Mouse (Mus musculus): ENCODE measurements around the gene Myo9a. TPM values are rescaled to one million over a fixed set of nuclear protein-coding genes. Genes with fewer than 3 reads are reported as not detected.
"Not testable (repeated sequence)": the region's sequence is repeated elsewhere in the genome, so short reads cannot be mapped to it uniquely, and the experiment has no call there.

The Myo9a gene
- total RNA-seq, 2 experiments from 2014 or later = 11.2 to 26.4 TPM

- no peak for ATAC-seq (replicated peaks; ENCODE audit: poor library complexity, severe bottlenecking)
Observed at GRCm38 (mm10) chr9:59749581-59750265, 973 bp upstream of the Myo9a start.

- ATAC-seq (replicated peaks; ENCODE audit: poor library complexity, severe bottlenecking) = peak; percentile 70
Observed at GRCm38 (mm10) chr9:59751066-59751581, 428 bp downstream of the Myo9a start.

GRCm38 (mm10) chr9:59751966-59752365 lies 1.3 kb downstream of the Myo9a start:
- no peak for ATAC-seq (replicated peaks; ENCODE audit: poor library complexity, severe bottlenecking)

DNA sequence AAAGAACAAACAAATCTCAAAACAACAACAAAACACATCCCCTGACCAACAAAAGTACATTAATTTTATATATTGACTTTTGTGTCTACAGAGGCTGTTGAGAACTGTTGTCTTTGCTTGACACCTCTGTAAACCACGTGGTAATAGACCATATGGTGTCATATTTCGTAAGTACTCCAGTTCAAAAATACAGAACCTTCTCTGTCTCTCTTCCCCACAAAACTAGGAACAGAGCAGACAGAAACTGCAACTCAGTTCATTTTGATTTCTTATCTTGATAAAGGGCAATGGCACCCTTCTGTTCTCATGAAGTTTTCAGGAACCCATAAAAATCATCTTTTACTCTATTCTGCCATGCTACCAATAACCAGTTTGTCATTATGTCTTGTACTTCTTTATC lies 4.5 kb downstream of the Myo9a start:
- ATAC-seq (replicated peaks; ENCODE audit: poor library complexity, severe bottlenecking) = peak; percentile 34

DNA sequence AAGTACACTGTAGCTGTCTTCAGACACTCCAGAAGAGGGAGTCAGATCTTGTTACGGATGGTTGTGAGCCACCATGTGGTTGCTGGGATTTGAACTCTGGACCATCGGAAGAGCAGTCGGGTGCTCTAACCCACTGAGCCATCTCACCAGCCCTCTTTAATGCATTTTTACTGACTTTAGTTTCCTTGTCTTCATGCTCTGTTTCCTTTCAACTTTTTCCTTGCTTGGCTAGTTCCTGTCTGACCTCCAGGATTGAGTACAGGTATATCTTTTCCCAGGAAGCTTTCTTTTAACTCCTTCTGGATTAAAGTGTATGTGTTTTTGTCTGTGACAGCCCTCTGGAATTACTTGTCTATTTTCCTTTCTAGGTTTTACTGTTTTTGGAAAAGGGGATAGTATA lies 6.3 kb downstream of the Myo9a start:
- not testable (repeated sequence) for ATAC-seq (replicated peaks; ENCODE audit: poor library complexity, severe bottlenecking)

DNA sequence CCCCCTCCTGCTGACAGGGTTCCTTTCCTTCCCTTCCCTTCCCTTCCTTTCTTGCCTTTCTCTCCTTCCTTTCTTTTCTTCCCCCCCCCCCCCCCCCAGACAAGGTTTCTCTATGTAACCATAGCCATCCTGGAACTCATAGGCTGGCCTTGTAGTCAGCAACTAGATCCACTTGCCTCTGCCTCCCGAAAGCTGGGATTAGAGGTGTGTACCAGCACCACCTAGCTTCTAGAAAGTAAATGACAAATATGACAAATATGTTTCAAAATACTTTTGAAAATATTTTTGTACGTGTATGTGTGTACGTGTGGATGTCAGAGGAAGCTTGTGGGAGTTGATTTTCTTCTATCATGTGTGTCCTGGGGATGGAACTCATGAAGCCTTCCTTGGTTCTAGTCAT lies 9.8 kb downstream of the Myo9a start:
- ATAC-seq (replicated peaks; ENCODE audit: poor library complexity, severe bottlenecking) = no peak

GRCm38 (mm10) chr9:59766966-59767461 lies 16.3 kb downstream of the Myo9a start:
- ATAC-seq (replicated peaks; ENCODE audit: poor library complexity, severe bottlenecking) = not testable (repeated sequence)

DNA sequence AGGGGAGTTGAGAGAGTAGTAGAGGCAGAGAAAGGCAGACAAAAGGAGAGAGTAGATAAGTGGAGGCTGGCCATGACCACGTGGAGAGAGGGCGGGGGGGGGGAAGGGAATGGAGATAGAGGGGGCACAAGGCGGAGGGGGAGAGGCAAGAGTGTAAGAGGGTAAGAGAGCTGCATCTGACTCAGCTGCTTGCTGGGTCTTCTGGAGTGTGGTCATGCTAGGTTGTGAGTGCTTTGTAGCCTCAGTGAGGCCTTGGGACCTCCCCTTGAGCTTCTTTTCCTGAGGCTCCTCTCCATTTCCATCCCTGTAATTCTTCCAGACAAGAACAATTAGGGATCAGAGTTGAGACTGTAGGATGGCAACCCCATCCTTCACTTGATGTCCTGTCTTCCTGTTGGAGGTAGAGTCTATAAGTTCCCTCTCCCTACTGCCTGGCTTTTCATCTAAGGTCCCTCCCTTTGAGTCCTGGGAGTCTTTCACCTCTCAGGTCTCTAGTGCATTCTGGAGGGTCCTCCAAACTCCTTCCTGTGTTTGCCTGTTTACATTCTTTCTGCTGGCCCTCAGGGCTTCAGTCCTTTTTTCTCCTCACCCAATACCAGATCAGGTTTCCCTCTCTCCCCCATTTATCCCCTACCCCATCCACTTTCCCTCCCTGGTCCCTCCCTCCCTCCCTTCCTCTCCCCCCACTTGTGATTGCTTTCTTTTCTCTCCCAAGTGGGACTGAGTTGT lies 55.5 kb downstream of the Myo9a start:
- ATAC-seq (replicated peaks; ENCODE audit: poor library complexity, severe bottlenecking) = not testable (repeated sequence)

GRCm38 (mm10) chr9:59884551-59884950 lies 133.9 kb downstream of the Myo9a start:
- ATAC-seq (replicated peaks; ENCODE audit: poor library complexity, severe bottlenecking) = no peak

DNA sequence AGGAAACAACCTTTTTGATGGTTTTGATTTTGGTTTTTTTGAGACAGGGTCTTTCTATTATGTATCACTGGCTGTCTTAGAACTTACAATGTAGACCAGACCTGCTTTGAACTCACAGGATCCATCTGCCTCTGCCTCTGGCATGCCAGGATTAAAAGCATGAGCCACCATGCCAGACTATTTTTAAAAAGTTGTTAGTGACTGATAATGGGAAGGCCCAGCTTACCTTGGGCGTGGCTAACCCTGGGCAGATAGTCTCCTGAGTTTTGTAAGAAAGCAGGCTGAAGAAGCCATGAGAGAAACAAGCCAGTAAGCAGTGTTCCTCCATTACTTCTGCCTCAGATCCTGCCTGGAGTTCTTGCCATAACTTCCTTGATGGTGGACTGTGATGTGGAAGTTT lies 152.7 kb downstream of the Myo9a start:
- no peak for ATAC-seq (replicated peaks; ENCODE audit: poor library complexity, severe bottlenecking)

DNA sequence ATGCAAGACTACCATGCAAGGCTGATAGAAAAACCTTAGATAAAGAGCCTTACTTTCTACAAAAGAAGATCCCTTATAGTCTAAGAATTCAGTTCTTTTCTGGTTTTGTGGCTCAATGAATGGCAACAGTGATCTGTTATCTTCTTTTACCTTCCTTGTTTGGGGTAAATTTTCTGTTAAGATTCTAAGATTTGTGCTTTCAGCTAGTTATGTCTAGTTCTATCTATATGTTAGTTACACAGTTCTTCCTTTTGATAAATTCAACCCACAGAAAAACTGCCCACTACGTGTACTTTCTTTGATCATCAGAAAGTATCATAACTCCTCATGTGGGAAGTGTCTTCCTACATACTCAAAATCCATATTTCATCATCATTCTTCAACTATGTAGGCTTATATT lies 164.1 kb downstream of the Myo9a start:
- ATAC-seq (replicated peaks; ENCODE audit: poor library complexity, severe bottlenecking) = no peak

GRCm38 (mm10) chr9:59930248-59930647 lies 179.6 kb downstream of the Myo9a start:
- ATAC-seq (replicated peaks; ENCODE audit: poor library complexity, severe bottlenecking) = no peak

DNA sequence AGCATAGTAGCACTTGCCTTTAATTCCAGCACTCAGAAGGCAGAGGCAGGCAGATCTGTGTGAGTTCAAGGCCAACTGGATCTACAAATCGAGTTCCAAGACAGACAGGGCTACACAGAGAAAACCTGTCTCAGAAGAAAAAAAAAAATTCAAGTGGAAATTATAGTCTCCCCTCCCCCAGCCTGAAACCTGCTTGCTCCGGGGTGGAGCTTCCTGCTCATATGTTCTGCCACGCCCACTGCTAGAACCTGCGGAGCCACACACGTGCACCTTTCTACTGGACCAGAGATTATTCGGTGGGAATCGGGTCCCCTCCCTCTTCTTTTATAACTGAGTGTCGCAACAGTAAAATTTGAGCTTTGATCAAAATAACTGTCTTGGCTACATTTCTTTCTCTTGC lies 185.2 kb downstream of the Myo9a start:
- not testable (repeated sequence) for ATAC-seq (replicated peaks; ENCODE audit: poor library complexity, severe bottlenecking)

- no peak for ATAC-seq (replicated peaks; ENCODE audit: poor library complexity, severe bottlenecking)
Observed at GRCm38 (mm10) chr9:59938529-59938928, 187.8 kb downstream of the Myo9a start.

GRCm38 (mm10) chr9:59939691-59940090 lies 189.0 kb downstream of the Myo9a start:
- ATAC-seq (replicated peaks; ENCODE audit: poor library complexity, severe bottlenecking) = no peak

- ATAC-seq (replicated peaks; ENCODE audit: poor library complexity, severe bottlenecking) = no peak
Observed at GRCm38 (mm10) chr9:59940913-59941884, 190.5 kb downstream of the Myo9a start.

GRCm38 (mm10) chr9:59941885-59942350 lies 191.2 kb downstream of the Myo9a start:
- ATAC-seq (replicated peaks; ENCODE audit: poor library complexity, severe bottlenecking) = no peak

GRCm38 (mm10) chr9:59942501-59943085 lies 191.9 kb downstream of the Myo9a start:
- ATAC-seq (replicated peaks; ENCODE audit: poor library complexity, severe bottlenecking) = no peak

DNA sequence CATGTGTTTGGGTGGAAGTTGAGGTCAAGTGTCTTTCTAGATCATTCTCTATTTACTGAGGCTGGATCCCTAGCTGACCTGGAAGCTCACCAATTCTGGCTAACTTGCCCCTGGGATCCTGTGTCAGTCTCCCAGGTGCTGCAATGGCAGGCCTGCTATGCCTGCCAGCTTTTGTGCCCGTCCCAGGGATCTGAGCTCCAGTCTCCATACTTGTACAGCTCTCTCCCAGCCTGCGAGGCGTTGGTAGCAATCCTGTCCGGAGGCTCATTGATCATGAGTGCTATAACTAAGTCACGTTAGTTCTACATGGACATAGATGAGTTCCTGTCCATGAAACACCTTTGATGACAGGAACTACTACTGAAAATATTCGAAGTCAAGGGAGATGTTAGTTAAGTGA lies 193.1 kb downstream of the Myo9a start:
- no peak for ATAC-seq (replicated peaks; ENCODE audit: poor library complexity, severe bottlenecking)

DNA sequence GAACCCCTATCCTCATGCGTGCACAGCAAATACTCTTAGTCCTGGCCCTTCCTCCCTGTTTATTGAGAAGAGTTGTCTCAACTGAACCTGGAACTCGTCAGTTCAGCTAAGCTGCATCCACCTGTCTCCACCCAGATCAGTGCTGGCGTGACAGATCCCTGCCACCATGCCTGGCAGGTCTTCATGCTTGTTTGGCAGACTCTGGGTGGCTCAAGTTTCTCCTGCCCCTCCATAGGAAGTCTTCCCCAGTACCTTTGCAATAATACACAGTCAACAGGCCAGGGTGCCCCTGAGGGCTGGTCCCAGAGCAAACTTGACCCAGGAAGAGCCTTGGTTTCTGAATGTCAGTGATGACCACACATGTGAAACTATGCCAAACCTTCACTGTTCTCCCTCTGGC lies 194.5 kb downstream of the Myo9a start:
- ATAC-seq (replicated peaks; ENCODE audit: poor library complexity, severe bottlenecking) = no peak
